Mouse (Mus musculus) liver, adult (tissue): ENCODE results near the gene 2700049A03Rik.

Experiments used
- GATA4 ChIP-seq: IDR thresholded peaks from 2 replicates; pipeline ENCODE4 v1.6.1; 2014; ENCODE audit warnings: mild to moderate bottlenecking, low read length; ENCODE audit not compliant: insufficient replicate concordance

2700049A03Rik gene

GRCm38 (mm10) chr12:71237074-71237473 lies 100.4 kb downstream of the 2700049A03Rik start:
- TF ChIP-seq GATA4, result no peak

- no peak for TF ChIP-seq GATA4
Measured at GRCm38 (mm10) chr12:71242791-71243190, 106.1 kb downstream of the 2700049A03Rik start.

- TF ChIP-seq GATA4, result no peak
Measured at GRCm38 (mm10) chr12:71244766-71245390, 108.2 kb downstream of the 2700049A03Rik start.

GRCm38 (mm10) chr12:71247191-71247590 lies 110.5 kb downstream of the 2700049A03Rik start:
- no peak for TF ChIP-seq GATA4

- no peak for TF ChIP-seq GATA4
Measured at GRCm38 (mm10) chr12:71249348-71249747, 112.7 kb downstream of the 2700049A03Rik start.

GRCm38 (mm10) chr12:71252509-71253167 lies 116.0 kb downstream of the 2700049A03Rik start:
- TF ChIP-seq GATA4, result no peak

- no peak for TF ChIP-seq GATA4
Measured at GRCm38 (mm10) chr12:71254779-71255178, 118.1 kb downstream of the 2700049A03Rik start.

GRCm38 (mm10) chr12:71258196-71258920 lies 121.7 kb downstream of the 2700049A03Rik start:
- no peak for TF ChIP-seq GATA4

- no peak for TF ChIP-seq GATA4
Measured at GRCm38 (mm10) chr12:71264211-71264610, 127.6 kb downstream of the 2700049A03Rik start.

GRCm38 (mm10) chr12:71269367-71269766 lies 132.7 kb downstream of the 2700049A03Rik start:
- no peak for TF ChIP-seq GATA4

- TF ChIP-seq GATA4, result no peak
Measured at GRCm38 (mm10) chr12:71271131-71271530, 134.5 kb downstream of the 2700049A03Rik start.

- no peak for TF ChIP-seq GATA4
Measured at GRCm38 (mm10) chr12:71274519-71275237, 138.0 kb downstream of the 2700049A03Rik start.

- TF ChIP-seq GATA4, result no peak
Measured at GRCm38 (mm10) chr12:71275906-71276595, 139.4 kb downstream of the 2700049A03Rik start.

GRCm38 (mm10) chr12:71279521-71280262 lies 143.0 kb downstream of the 2700049A03Rik start:
- TF ChIP-seq GATA4, result no peak
